Mouse (Mus musculus): Measurements from ENCODE around the gene Esr1.

GRCm38 (mm10) chr10:5012004-5012403, 400.6 kb downstream of the Esr1 start:
- TF ChIP-seq USF1 (IDR thresholded peaks at IDR 0.05; ENCODE audit: low read depth) (no peak), MYOD1 (IDR thresholded peaks at IDR 0.05; ENCODE audit: control insufficient read depth in 1 of 3, insufficient read length in 2 of 3, low read depth in 2 of 3) (no peak), POLR2A (IDR thresholded peaks at IDR 0.05; ENCODE audit: insufficient read length, low read depth) (no peak), CEBPB (IDR thresholded peaks at IDR 0.05; ENCODE audit: insufficient read depth, poor library complexity, severe bottlenecking) (no peak)
